Mouse (Mus musculus): ENCODE measurements around the gene Pakap.

GRCm38 (mm10) chr4:57684676-57685215 lies 116.8 kb downstream of the Pakap start:
- TF ChIP-seq CTCF (IDR thresholded peaks at IDR 0.05; ENCODE audit: borderline replicate concordance, insufficient read depth, low read depth, low read length) (no peak), POLR2A (IDR thresholded peaks at IDR 0.05; ENCODE audit: borderline replicate concordance, insufficient read depth, low read length) (no peak)

All from cerebellum, adult 2 months (tissue).